Mouse (Mus musculus) forebrain, embryonic 11.5 days (tissue): ENCODE data around the gene Abca3. TPM values are rescaled to one million over a fixed set of nuclear protein-coding genes. Genes with fewer than 3 reads are reported as not detected.
"Not testable (repeated sequence)": the region's sequence is repeated elsewhere in the genome, so short reads cannot be mapped to it uniquely, and the experiment has no call there.

Experiments
- ATAC-seq: fragments of 200-750 bp; cut with Nextera tagmentation; replicated peaks from 2 replicates; pipeline ENCODE4 v1.8.0; 2017; ENCODE audit warnings: moderate TSS enrichment; ENCODE audit not compliant: low FRiP score
- DNase-seq: peaks from one replicate; pipeline ENCODE4 v3.0.0-alpha.2; 2017; ENCODE audit warnings: low spot score
- H3K27ac ChIP-seq: fragments of 300-500 bp; sonication (generic); 2 replicates; pipeline ENCODE4 v1.5.1; 2014; ENCODE audit warnings: low read depth, low read length
- H3K27me3 ChIP-seq: fragments of 300-500 bp; sonication (generic); 2 replicates; pipeline ENCODE4 v1.6.1; 2014; ENCODE audit warnings: mild to moderate bottlenecking, low read length, mixed read lengths; ENCODE audit not compliant: control insufficient read depth, insufficient read depth
- H3K36me3 ChIP-seq: fragments of 300-500 bp; sonication (generic); 2 replicates; pipeline ENCODE4 v1.6.1; 2014; ENCODE audit warnings: mild to moderate bottlenecking, low read length, moderate library complexity, mixed read lengths; ENCODE audit not compliant: control insufficient read depth, insufficient read depth
- H3K4me1 ChIP-seq: fragments of 300-500 bp; sonication (generic); replicated peaks from 2 replicates; pipeline ENCODE4 v1.6.1; 2014; ENCODE audit warnings: low read length, mixed read lengths; ENCODE audit not compliant: control insufficient read depth, insufficient read depth
- H3K4me2 ChIP-seq: fragments of 300-500 bp; sonication (generic); 2 replicates; pipeline ENCODE4 v1.6.1; 2014; ENCODE audit warnings: low read depth, mild to moderate bottlenecking, low read length, moderate library complexity, mixed read lengths; ENCODE audit not compliant: severe bottlenecking
- H3K4me3 ChIP-seq: fragments of 300-500 bp; sonication (generic); 2 replicates; pipeline ENCODE4 v1.5.1; 2014; ENCODE audit warnings: low read depth, low read length
- H3K9ac ChIP-seq: fragments of 300-500 bp; sonication (generic); 2 replicates; pipeline ENCODE4 v1.6.1; 2014; ENCODE audit warnings: low read length
- H3K9me3 ChIP-seq: fragments of 300-500 bp; sonication (generic); 2 replicates; pipeline ENCODE4 v1.6.1; 2016; ENCODE audit warnings: low read length, mixed read lengths; ENCODE audit not compliant: control insufficient read depth
- WGBS: fragments of 180-500 bp; shearing (Covaris S2); extraction: QIAGEN DNeasy Blood & Tissue Kit; methylation state at CpG from one replicate; pipeline ENCODE4 v1.1.7; 2014; 5-methylcytosine and 5-hydroxymethylcytosine counted together
- polyA plus RNA-seq: library from polyadenylated mRNA; unstranded; fragments of >200 nt; fragmentation: Nextera tagmentation; extraction: Ambion mirVana; gene quantifications from 2 replicates; pipeline ENCODE4 v1.2.1, GENCODE M21; 2014

Abca3 gene
- polyA plus RNA-seq, 1 experiment from 2014 or later: 14.6 TPM

- WGBS: 89% methylated on average over 3 of the region's 3 CpGs
- Histone ChIP-seq H3K9me3 (no peaks in the 10 kb centered on the region), H3K4me2 (peak overlapping the region; percentile 92), H3K9ac (no peak overlapping the region; the same call in 1 of the 2 replicates), H3K27ac (no peak overlapping the region), H3K4me3 (peak overlapping the region; percentile 88; the same call in 1 of the 2 replicates), H3K4me1 (peaks cover 2% of the 10 kb centered on the region; the same call in 1 of the 2 replicates), H3K27me3 (no peaks in the 10 kb centered on the region), H3K36me3 (peaks cover 19% of the 10 kb centered on the region)
- ATAC-seq: no peak
- DNase-seq: no peak
Measured at GRCm38 (mm10) chr17:24416051-24416652, 64.4 kb downstream of the Abca3 start.

GRCm38 (mm10) chr17:24423114-24423513, 71.4 kb downstream of the Abca3 start:
- 93% methylated on average over 4 of the region's 4 CpGs for WGBS
- Histone ChIP-seq H3K9ac (no peak overlapping the region), H3K27me3 (no peaks in the 10 kb centered on the region), H3K4me2 (no peak overlapping the region), H3K4me3 (no peak overlapping the region), H3K27ac (no peak overlapping the region), H3K4me1 (peaks cover 2% of the 10 kb centered on the region), H3K9me3 (no peaks in the 10 kb centered on the region), H3K36me3 (peaks cover 35% of the 10 kb centered on the region)
- no peak for DNase-seq
- no peak for ATAC-seq

- Histone ChIP-seq H3K9me3 (no peaks in the 10 kb centered on the region), H3K4me1 (peaks cover 2% of the 10 kb centered on the region), H3K36me3 (peaks cover 28% of the 10 kb centered on the region), H3K9ac (no peak overlapping the region), H3K4me3 (no peak overlapping the region), H3K4me2 (no peak overlapping the region), H3K27ac (no peak overlapping the region), H3K27me3 (no peaks in the 10 kb centered on the region)
- 97% methylated on average over 5 of the region's 5 CpGs for WGBS
- no peak for ATAC-seq
- no peak for DNase-seq
Measured at GRCm38 (mm10) chr17:24424489-24424888, 72.7 kb downstream of the Abca3 start.

- not testable (repeated sequence) for H3K4me2 ChIP-seq, H3K4me1 ChIP-seq, ATAC-seq, H3K9ac ChIP-seq, H3K9me3 ChIP-seq, H3K27me3 ChIP-seq, DNase-seq, H3K27ac ChIP-seq, H3K4me3 ChIP-seq
- peaks cover 21% of the 10 kb centered on the region for H3K36me3 ChIP-seq
- 97% methylated on average over 5 of the region's 8 CpGs for WGBS
Measured at GRCm38 (mm10) chr17:24425326-24425725, 73.6 kb downstream of the Abca3 start.

GRCm38 (mm10) chr17:24425905-24426304, 74.2 kb downstream of the Abca3 start:
- no peak overlapping the region for H3K4me3 ChIP-seq
- ATAC-seq: 0 out of 2 replicates have a peak, but pooled peaks have one; percentile 1
- peak overlapping the region; percentile 67; the same call in 1 of the 2 replicates for H3K4me2 ChIP-seq
- no peaks in the 10 kb centered on the region for H3K9me3 ChIP-seq
- H3K27ac ChIP-seq: no peak overlapping the region
- H3K36me3 ChIP-seq: peaks cover 18% of the 10 kb centered on the region
- DNase-seq: no peak
- 94% methylated on average over 7 of the region's 7 CpGs for WGBS
- H3K4me1 ChIP-seq: peaks cover 2% of the 10 kb centered on the region
- H3K9ac ChIP-seq: no peak overlapping the region
- no peaks in the 10 kb centered on the region for H3K27me3 ChIP-seq

GRCm38 (mm10) chr17:24426471-24427169, 74.9 kb downstream of the Abca3 start, which contains the start of gene Eci1:
TSS of gene Eci1 (plus strand) at chr17:24426641.
- ATAC-seq (peak; percentile 99), DNase-seq (peak; percentile 96)
- H3K27ac ChIP-seq: peak within 1 kb of the TSS; percentile 87
- peak within 1 kb of the TSS; percentile 90 for H3K9ac ChIP-seq
- peaks cover 16% of the 10 kb centered on the region for H3K36me3 ChIP-seq
- H3K4me3 ChIP-seq: peak within 1 kb of the TSS; percentile 71
- H3K9me3 ChIP-seq: no peaks in the 10 kb centered on the region
- H3K27me3 ChIP-seq: no peaks in the 10 kb centered on the region
- H3K4me2 ChIP-seq: peak within 1 kb of the TSS; percentile 67
- WGBS: under 1% methylated on average over 48 of the region's 48 CpGs
- peaks cover 2% of the 10 kb centered on the region for H3K4me1 ChIP-seq

- Histone ChIP-seq H3K36me3 (peaks cover 16% of the 10 kb centered on the region), H3K9me3 (no peaks in the 10 kb centered on the region), H3K27me3 (no peaks in the 10 kb centered on the region), H3K9ac (peak overlapping the region; percentile 90), H3K4me1 (peaks cover 2% of the 10 kb centered on the region), H3K4me3 (peak overlapping the region; percentile 71), H3K4me2 (peak overlapping the region; percentile 67), H3K27ac (peak overlapping the region; percentile 87)
- no peak for ATAC-seq
- 7% methylated on average over 8 of the region's 8 CpGs for WGBS
- DNase-seq: no peak
Measured at GRCm38 (mm10) chr17:24427170-24427557, 75.4 kb downstream of the Abca3 start.

GRCm38 (mm10) chr17:24429201-24429983, 77.6 kb downstream of the Abca3 start:
- Histone ChIP-seq H3K4me3 (no peak overlapping the region), H3K9ac (no peak overlapping the region), H3K36me3 (peaks cover 4% of the 10 kb centered on the region; the same call in 1 of the 2 replicates), H3K4me1 (peaks cover 2% of the 10 kb centered on the region), H3K27ac (no peak overlapping the region), H3K4me2 (no peak overlapping the region), H3K27me3 (no peaks in the 10 kb centered on the region), H3K9me3 (no peaks in the 10 kb centered on the region)
- ATAC-seq (no peak), DNase-seq (no peak)
- 88% methylated on average over 14 of the region's 14 CpGs for WGBS
